Mouse (Mus musculus) liver (tissue): ENCODE data around the gene Mrc1.

ENCODE experiments used
- DNase-seq: peaks from one replicate; pipeline ENCODE4 v3.0.0-alpha.2; 2020; ENCODE audit warnings: mixed read lengths

Mrc1 gene

GRCm38 (mm10) chr2:14249839-14250564 is 20.8 kb downstream of the Mrc1 start:
- DNase-seq: no peak

DNA sequence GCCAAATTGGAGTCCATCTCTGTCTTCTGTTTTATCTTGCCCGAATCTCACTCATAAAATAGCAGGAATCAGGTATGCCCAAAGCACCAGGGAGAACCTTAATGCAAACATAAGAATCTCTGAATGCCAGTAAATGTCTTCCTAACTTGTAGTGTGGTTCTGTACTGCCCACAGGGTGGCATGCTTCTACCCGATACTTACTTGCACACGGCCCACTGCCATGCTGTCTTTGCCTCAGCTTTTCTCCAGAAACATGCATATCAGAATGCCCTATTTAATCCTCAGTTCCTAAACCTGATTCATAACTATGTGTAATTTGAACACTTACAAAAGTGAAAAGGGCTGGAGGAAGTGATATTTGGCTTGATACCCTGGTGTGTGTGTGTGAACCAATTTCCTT is 22.7 kb downstream of the Mrc1 start:
- no peak for DNase-seq

DNA sequence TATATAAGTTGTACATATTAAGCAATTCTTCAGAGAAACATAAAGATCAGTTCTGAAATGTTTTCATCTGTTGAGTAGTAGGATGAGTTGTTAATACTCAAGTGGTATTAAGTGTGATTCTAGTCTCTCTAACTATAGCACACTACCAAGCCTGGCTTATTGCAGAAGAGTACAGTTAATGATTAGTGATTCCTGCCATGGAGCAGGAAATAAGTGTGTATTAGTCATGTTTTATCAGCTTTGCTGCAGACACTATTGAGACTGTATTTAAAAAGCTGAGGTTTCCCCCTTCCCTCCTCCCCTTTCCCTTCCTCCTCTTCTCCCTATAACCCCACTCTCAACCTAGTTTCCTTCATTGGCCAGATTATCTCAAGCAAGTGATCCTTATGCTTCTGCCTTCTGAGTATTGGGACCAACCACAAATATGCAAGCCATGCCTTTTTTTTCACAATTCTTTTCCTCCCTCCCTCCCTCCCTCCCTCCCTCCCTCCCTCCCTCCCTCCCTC is 29.2 kb downstream of the Mrc1 start:
- DNase-seq: no peak

DNA sequence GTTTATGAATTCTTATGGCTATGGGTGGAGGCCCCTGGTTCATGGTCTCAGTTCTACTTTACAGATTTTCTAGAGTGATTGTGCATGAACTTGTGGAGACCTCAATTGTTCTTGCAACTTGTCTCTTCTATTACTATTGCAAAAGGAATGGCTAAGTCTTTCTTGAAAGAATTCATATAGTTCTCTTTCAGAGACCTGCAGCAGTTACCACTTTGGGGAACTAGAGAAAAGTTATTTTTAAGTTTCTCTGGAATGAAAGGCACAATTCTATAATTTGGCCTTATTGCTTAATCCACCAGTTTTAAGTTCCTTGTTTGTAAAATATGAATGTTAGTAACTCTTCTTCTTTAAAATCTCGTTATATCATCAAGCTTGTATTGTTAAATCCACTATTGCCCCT is 32.9 kb downstream of the Mrc1 start:
- DNase-seq: no peak

- DNase-seq: no peak
Observed at GRCm38 (mm10) chr2:14269160-14269559, 40.0 kb downstream of the Mrc1 start.

- no peak for DNase-seq
Observed at GRCm38 (mm10) chr2:14272088-14272487, 42.9 kb downstream of the Mrc1 start.

GRCm38 (mm10) chr2:14275796-14276195 is 46.6 kb downstream of the Mrc1 start:
- DNase-seq: no peak

DNA sequence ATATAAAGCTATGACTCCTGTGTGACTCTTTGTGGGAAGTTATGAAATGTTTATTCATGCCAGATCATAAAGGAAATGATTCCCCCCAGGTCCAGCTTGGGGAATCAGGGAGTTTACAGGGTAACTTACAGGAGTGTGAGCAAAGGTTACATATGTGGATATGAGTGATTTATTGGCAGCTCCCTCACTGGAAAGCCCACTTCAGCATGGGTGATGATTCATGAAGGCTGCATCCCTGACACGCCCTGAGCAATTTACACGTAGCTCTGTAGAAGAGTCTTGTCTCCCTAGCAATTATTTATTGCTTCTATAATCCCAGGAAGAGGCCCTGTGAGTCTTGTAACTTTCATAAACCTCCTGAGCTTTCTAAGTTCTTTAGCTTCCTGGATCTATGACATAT is 50.1 kb downstream of the Mrc1 start:
- no peak for DNase-seq

DNA sequence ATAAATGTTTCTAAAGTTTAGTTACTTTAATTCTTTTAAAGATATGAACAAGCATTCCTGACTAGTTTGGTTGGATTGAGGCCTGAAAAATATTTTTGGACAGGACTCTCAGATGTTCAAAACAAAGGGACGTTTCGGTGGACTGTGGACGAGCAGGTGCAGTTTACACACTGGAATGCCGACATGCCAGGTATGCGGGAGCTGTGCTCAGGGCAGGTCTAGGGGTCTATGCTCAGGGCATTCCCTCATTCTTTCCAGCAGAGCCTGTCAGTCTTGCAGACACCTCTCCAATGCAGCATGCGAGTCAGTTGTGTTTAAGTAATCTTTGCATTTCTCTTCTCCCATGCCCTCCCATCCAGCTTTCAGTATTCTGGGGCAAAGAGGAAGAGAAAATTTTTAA is 50.6 kb downstream of the Mrc1 start:
- DNase-seq: no peak

DNA sequence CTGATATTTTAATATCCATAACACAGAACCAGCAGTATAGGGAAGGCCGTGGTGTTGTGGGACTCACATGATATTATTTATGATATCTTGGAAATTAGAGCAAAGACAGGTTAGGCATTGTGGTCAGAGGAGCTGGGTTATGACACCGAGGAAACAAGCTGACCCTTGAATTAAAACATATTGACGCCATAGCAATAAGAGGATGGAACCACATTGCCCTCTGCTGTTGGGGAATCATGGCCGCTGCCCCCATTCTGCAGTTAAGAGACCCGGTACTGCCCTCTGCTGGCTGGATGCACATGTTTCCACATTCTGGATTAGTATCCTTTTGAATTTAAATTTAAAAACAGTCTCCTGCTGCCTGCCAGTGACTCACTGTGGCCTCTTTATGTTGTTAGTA is 66.1 kb downstream of the Mrc1 start:
- DNase-seq: peak; percentile 82

GRCm38 (mm10) chr2:14312505-14313380 is 83.6 kb downstream of the Mrc1 start:
- DNase-seq: no peak

GRCm38 (mm10) chr2:14315113-14315512 is 85.9 kb downstream of the Mrc1 start:
- DNase-seq: no peak

DNA sequence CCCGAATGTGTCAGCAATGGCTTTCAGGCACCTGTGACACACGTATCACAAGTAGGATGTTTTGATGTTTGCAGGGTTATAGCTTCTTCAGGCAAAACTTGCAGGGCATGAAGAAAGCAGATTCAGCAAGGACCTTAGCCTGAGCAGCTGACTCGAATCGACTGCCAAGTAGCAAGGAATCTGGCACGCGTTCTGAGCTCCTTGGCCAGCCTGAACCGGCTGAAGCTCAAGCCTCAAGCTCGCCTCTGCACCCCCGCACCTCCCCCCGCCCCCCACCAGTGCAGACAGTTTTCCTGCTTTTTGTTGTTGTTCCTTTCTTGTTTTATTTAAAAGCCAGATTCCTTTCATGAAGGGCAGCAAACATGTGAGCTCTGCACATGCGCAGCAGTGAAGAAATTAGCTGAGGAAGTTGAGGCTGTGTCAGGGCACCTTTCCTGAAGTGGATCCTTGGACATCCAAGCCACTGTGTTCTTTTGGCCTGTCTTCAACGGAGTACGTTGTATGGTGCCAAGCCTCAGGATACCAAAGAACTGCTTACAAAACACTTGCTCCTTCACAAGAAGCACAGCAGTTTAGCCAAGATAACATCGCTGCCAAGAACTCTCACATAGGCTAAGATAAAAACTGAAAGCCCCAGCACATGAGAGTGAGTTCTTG is 112.6 kb downstream of the Mrc1 start:
- peak; percentile 9 for DNase-seq

DNA sequence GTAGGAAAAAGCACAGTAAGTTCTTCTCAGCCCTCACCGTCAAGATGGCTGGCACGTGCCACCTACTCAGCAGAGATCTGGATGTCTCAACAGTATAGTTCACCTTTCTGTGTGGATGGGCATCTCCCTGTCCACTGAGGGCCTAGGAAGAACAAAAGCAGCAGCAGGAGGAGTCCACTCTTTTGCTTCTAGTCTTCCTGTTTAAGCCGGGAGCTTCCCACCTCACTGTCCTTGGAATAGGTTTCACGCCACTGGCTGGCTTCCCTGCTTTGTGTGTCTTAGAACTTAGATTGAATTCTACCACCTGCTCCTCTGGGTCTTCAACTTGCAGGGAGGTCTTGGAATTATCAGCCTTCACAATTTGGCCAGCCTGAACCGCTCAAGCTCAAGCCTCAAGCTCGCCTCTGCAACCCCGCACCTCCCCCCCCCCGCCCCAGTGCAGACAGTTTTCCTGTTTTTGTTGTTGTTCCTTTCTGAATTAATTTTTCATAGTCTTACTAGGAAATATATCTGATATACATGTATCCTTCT is 113.2 kb downstream of the Mrc1 start:
- no peak for DNase-seq
